Comparison of ENCODE assay signal across 7 mouse cellular contexts in the genomic region with DNA sequence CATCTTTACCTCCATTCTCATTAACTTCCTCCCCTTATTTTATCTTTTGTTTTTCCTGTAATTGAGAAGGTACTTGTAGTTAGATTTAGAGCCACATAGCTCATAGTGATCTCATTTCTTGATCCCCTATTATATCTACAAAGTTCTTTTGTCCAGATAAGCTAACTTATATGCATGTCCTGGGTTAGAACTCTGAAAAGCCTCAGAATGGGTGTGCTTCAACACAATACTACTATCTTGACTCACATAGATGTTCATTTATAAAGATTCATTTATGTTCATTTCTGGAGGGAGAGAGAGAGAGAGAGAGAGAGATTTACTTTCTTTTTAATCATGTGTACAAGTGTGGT. TPM values are rescaled to one million over a fixed set of nuclear protein-coding genes. Genes with fewer than 3 reads are reported as not detected.
A peak's percentile ranks its signal among the peaks of the same experiment; 100 is the strongest.
DNase-seq lines count a peak whose midpoint lies in the region; ATAC-seq and TF ChIP-seq lines count a peak whose summit lies in the region.

No protein-coding gene starts in this region.

- no peak overlapping the region; the same call in 1 of the 2 replicates for H3K4me3 ChIP-seq in lung, embryonic 16.5 days (ENCODE audit: low read length)
- peak overlapping the region; percentile 38; the same call in 1 of the 2 replicates for H3K4me3 ChIP-seq in forebrain, embryonic 14.5 days (ENCODE audit: low read depth, low read length)
- peak overlapping the region; percentile 50 for H3K4me3 ChIP-seq in liver, embryonic 12.5 days
- H3K4me3 ChIP-seq in stomach, embryonic 16.5 days (replicated peaks; ENCODE audit: low read length) = peak overlapping the region; percentile 60
- H3K4me3 ChIP-seq in lung, adult 2 months (replicated peaks; ENCODE audit: extremely low read depth, low read depth, low read length) = no peak overlapping the region

- DNase-seq in lung, postnatal 4 days = no peak
- no peak for DNase-seq in forebrain, embryonic 14.5 days (ENCODE audit: low spot score)
- no peak for DNase-seq in cerebellum, adult 9-11 months
- no peak for DNase-seq in lung, adult 2 months

- H3K36me3 ChIP-seq in lung, embryonic 16.5 days (ENCODE audit: control insufficient read depth, insufficient read depth, low read length) = no peaks in the 10 kb centered on the region
- no peaks in the 10 kb centered on the region for H3K36me3 ChIP-seq in forebrain, embryonic 14.5 days (ENCODE audit: control insufficient read depth, insufficient read depth, low read length)
- no peaks in the 10 kb centered on the region for H3K36me3 ChIP-seq in liver, embryonic 12.5 days
- no peaks in the 10 kb centered on the region for H3K36me3 ChIP-seq in stomach, embryonic 16.5 days (ENCODE audit: control insufficient read depth, insufficient read depth, low read length)

- H3K9ac ChIP-seq in lung, embryonic 16.5 days (ENCODE audit: low read length) = peak overlapping the region; percentile 78
- H3K9ac ChIP-seq in forebrain, embryonic 14.5 days (ENCODE audit: low read length) = peak overlapping the region; percentile 65
- H3K9ac ChIP-seq in liver, embryonic 12.5 days = no peak overlapping the region
- H3K9ac ChIP-seq in stomach, embryonic 16.5 days (ENCODE audit: low read length) = peak overlapping the region; percentile 79; the same call in 1 of the 2 replicates

- peak overlapping the region; percentile 85 for H3K4me2 ChIP-seq in lung, embryonic 16.5 days (ENCODE audit: low read depth, low read length)
- peak overlapping the region; percentile 61 for H3K4me2 ChIP-seq in forebrain, embryonic 14.5 days (ENCODE audit: low read length)
- peak overlapping the region; percentile 57 for H3K4me2 ChIP-seq in liver, embryonic 12.5 days
- peak overlapping the region; percentile 87 for H3K4me2 ChIP-seq in stomach, embryonic 16.5 days (ENCODE audit: low read depth, low read length)

- H3K27me3 ChIP-seq in lung, embryonic 16.5 days (ENCODE audit: control insufficient read depth, insufficient read depth, low read depth, low read length) = no peaks in the 10 kb centered on the region
- no peaks in the 10 kb centered on the region for H3K27me3 ChIP-seq in forebrain, embryonic 14.5 days (replicated peaks; ENCODE audit: control insufficient read depth, insufficient read depth, low read length)
- no peaks in the 10 kb centered on the region for H3K27me3 ChIP-seq in liver, embryonic 12.5 days (replicated peaks)
- H3K27me3 ChIP-seq in stomach, embryonic 16.5 days (ENCODE audit: control insufficient read depth, insufficient read depth, low read length) = no peaks in the 10 kb centered on the region

- H3K4me1 ChIP-seq in lung, embryonic 16.5 days (replicated peaks; ENCODE audit: control insufficient read depth, insufficient read depth, low read length) = no peaks in the 10 kb centered on the region
- H3K4me1 ChIP-seq in forebrain, embryonic 14.5 days (ENCODE audit: control insufficient read depth, insufficient read depth, low read length) = no peaks in the 10 kb centered on the region
- H3K4me1 ChIP-seq in liver, embryonic 12.5 days = no peaks in the 10 kb centered on the region
- H3K4me1 ChIP-seq in stomach, embryonic 16.5 days (ENCODE audit: control insufficient read depth, insufficient read depth, low read length) = no peaks in the 10 kb centered on the region
- H3K4me1 ChIP-seq in lung, adult 2 months (ENCODE audit: control insufficient read depth, insufficient read depth, low read length) = no peaks in the 10 kb centered on the region

- no peak for ATAC-seq in lung, embryonic 16.5 days (ENCODE audit: low read depth)
- peak; percentile 22; the same call in 1 of the 2 replicates for ATAC-seq in forebrain, embryonic 14.5 days
- no peak for ATAC-seq in liver, embryonic 12.5 days
- no peak for ATAC-seq in stomach, embryonic 16.5 days (ENCODE audit: insufficient read depth, low FRiP score)

- no peak for TF ChIP-seq CTCF in lung, adult 2 months (IDR thresholded peaks at IDR 0.05; ENCODE audit: insufficient read depth, low read length)

- TF ChIP-seq POLR2A in lung, adult 2 months (IDR thresholded peaks at IDR 0.05; ENCODE audit: borderline replicate concordance, extremely low read depth, low read depth, low read length) = no peak

- no peak overlapping the region for H3K27ac ChIP-seq in lung, embryonic 16.5 days (ENCODE audit: low read length)
- H3K27ac ChIP-seq in forebrain, embryonic 14.5 days (ENCODE audit: low read depth, low read length) = no peak overlapping the region
- H3K27ac ChIP-seq in liver, embryonic 12.5 days = no peak overlapping the region
- no peak overlapping the region for H3K27ac ChIP-seq in stomach, embryonic 16.5 days (ENCODE audit: low read length)

- H3K9me3 ChIP-seq in lung, embryonic 16.5 days (ENCODE audit: control insufficient read depth, low read length) = no peaks in the 10 kb centered on the region
- H3K9me3 ChIP-seq in forebrain, embryonic 14.5 days (replicated peaks; ENCODE audit: control insufficient read depth, low read length) = no peaks in the 10 kb centered on the region
- no peaks in the 10 kb centered on the region for H3K9me3 ChIP-seq in liver, embryonic 12.5 days (replicated peaks)
- no peaks in the 10 kb centered on the region for H3K9me3 ChIP-seq in stomach, embryonic 16.5 days (replicated peaks; ENCODE audit: control insufficient read depth, low read length)

RNA-seq across cellular contexts. Expression of gene Dtx4, which starts 17.3 kb away (rescaled TPM):
- 16.0 and 16.5 TPM in 2 replicates for polyA plus RNA-seq in lung, embryonic 16.5 days (2015; fragmentation: Nextera tagmentation; extraction: Ambion mirVana)
- polyA plus RNA-seq in forebrain, embryonic 14.5 days (2014; fragmentation: Nextera tagmentation; extraction: Ambion mirVana) = 15.3 and 18.2 TPM in 2 replicates
- polyA plus RNA-seq in liver, embryonic 12.5 days (2016; fragmentation: Nextera tagmentation; extraction: Ambion mirVana) = 2.7 and 2.9 TPM in 2 replicates
- 14.7 and 15.7 TPM in 2 replicates for polyA plus RNA-seq in stomach, embryonic 16.5 days (2015; fragmentation: Nextera tagmentation; extraction: Ambion mirVana)
- 10.3 and 13.8 TPM in 2 replicates for polyA plus RNA-seq in lung, adult 2 months (2012; rRNA removed)

RNA-seq across cellular contexts. Expression of gene Fam111a, which starts 27.0 kb away (rescaled TPM):
- polyA plus RNA-seq in lung, embryonic 16.5 days (2015; fragmentation: Nextera tagmentation; extraction: Ambion mirVana) = 31.1 and 33.6 TPM in 2 replicates
- 9.9 and 10.9 TPM in 2 replicates for polyA plus RNA-seq in forebrain, embryonic 14.5 days (2014; fragmentation: Nextera tagmentation; extraction: Ambion mirVana)
- 34.1 and 35.4 TPM in 2 replicates for polyA plus RNA-seq in liver, embryonic 12.5 days (2016; fragmentation: Nextera tagmentation; extraction: Ambion mirVana)
- 21.1 and 23.5 TPM in 2 replicates for polyA plus RNA-seq in stomach, embryonic 16.5 days (2015; fragmentation: Nextera tagmentation; extraction: Ambion mirVana)
- polyA plus RNA-seq in lung, adult 2 months (2012; rRNA removed) = 1.4 and 2.8 TPM in 2 replicates

RNA-seq across cellular contexts. Expression of gene Mpeg1, which starts 57.9 kb away (rescaled TPM):
- 0.79 and 0.88 TPM in 2 replicates for polyA plus RNA-seq in lung, embryonic 16.5 days (2015; fragmentation: Nextera tagmentation; extraction: Ambion mirVana)
- 0.55 and 0.75 TPM in 2 replicates for polyA plus RNA-seq in forebrain, embryonic 14.5 days (2014; fragmentation: Nextera tagmentation; extraction: Ambion mirVana)
- polyA plus RNA-seq in liver, embryonic 12.5 days (2016; fragmentation: Nextera tagmentation; extraction: Ambion mirVana) = 0.63 and 0.76 TPM in 2 replicates
- 1.3 and 1.8 TPM in 2 replicates for polyA plus RNA-seq in stomach, embryonic 16.5 days (2015; fragmentation: Nextera tagmentation; extraction: Ambion mirVana)
- polyA plus RNA-seq in lung, adult 2 months (2012; rRNA removed) = 22.2 and 35.3 TPM in 2 replicates

Comparison
In these comparisons a context has a peak if more than half of its experiments do, and no peak if none do; other contexts are left out.
1. H3K4me3 ChIP-seq: peak in forebrain, embryonic 14.5 days (single experiment), liver, embryonic 12.5 days (single experiment) and stomach, embryonic 16.5 days (single experiment); none in lung, embryonic 16.5 days (single experiment) and lung, adult 2 months (single experiment).
2. Peak in every context shown above with its lines, with median percentiles within 50 percentile points of each other: H3K4me2 ChIP-seq.